Mouse (Mus musculus): ENCODE measurements around the gene Gpatch11.

GRCm38 (mm10) chr17:78797222-78797621, 38.1 kb upstream of the Gpatch11 start:
- TF ChIP-seq CTCF (IDR thresholded peaks at IDR 0.05; ENCODE audit: borderline replicate concordance, control insufficient read depth, extremely low read depth, insufficient read depth, low read length, poor library complexity) = no peak
- TF ChIP-seq POLR2A (IDR thresholded peaks at IDR 0.05; ENCODE audit: control insufficient read depth, extremely low read depth, insufficient read depth, low read length, poor library complexity) = no peak
